Mouse (Mus musculus) E14TG2a.4 (cell line): ENCODE measurements around the gene Gm44579.

Experiments used
- CTCF ChIP-seq: conservative IDR thresholded peaks from 2 replicates; pipeline ENCODE4 v1.5.1; 2014; ENCODE audit warnings: low read length
- NANOG ChIP-seq: IDR thresholded peaks from 2 replicates; pipeline ENCODE4 v1.6.1; 2014; ENCODE audit warnings: borderline replicate concordance, low read length, mixed read lengths

GRCm38 (mm10) chr15:98172113-98172512 is 48.7 kb downstream of the Gm44579 start:
- TF ChIP-seq CTCF (no peak), NANOG (no peak)
